Mouse (Mus musculus) splenic B cell, adult 2 months (primary cell): ENCODE measurements around the gene Spon1.
A peak's percentile ranks its signal among the peaks of the same experiment; 100 is the strongest.

ENCODE experiments used
- DNase-seq: peaks from one replicate; pipeline ENCODE4 v3.0.0-alpha.2; 2011; ENCODE audit warnings: low read depth, low spot score
- H3K27me3 ChIP-seq: 2 replicates; pipeline ENCODE4 v1.6.1; 2012; ENCODE audit warnings: mild to moderate bottlenecking, low read length, moderate library complexity, mixed read lengths; ENCODE audit not compliant: control insufficient read depth, poor library complexity, insufficient read depth, severe bottlenecking
- H3K36me3 ChIP-seq: 2 replicates; pipeline ENCODE4 v1.6.1; 2012; ENCODE audit warnings: mild to moderate bottlenecking, low read length, moderate library complexity, mixed read lengths; ENCODE audit not compliant: control insufficient read depth, poor library complexity, insufficient read depth, severe bottlenecking

The Spon1 gene

DNA sequence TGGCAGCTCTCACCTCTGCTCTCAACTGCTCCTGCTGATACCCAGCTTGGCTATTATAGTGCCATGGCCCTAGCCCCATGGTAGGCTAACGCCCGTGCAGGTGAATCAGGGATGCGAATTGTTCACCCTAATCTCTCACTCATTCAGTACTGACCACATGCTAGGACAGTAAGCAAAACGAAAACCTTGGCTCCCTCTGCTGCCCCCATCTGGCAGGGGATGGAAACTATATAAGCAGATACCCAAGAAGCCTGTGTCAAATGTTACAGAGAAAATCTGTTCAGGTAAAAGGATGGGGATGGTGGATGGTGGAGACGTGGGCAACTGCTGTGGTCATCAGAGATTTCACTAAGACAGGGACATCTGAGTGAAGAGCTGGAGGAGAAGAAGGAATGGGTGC, 241.8 kb downstream of the Spon1 start:
- H3K36me3 ChIP-seq: no peaks in the 10 kb centered on the region
- H3K27me3 ChIP-seq: no peaks in the 10 kb centered on the region
- DNase-seq: peak; percentile 51

DNA sequence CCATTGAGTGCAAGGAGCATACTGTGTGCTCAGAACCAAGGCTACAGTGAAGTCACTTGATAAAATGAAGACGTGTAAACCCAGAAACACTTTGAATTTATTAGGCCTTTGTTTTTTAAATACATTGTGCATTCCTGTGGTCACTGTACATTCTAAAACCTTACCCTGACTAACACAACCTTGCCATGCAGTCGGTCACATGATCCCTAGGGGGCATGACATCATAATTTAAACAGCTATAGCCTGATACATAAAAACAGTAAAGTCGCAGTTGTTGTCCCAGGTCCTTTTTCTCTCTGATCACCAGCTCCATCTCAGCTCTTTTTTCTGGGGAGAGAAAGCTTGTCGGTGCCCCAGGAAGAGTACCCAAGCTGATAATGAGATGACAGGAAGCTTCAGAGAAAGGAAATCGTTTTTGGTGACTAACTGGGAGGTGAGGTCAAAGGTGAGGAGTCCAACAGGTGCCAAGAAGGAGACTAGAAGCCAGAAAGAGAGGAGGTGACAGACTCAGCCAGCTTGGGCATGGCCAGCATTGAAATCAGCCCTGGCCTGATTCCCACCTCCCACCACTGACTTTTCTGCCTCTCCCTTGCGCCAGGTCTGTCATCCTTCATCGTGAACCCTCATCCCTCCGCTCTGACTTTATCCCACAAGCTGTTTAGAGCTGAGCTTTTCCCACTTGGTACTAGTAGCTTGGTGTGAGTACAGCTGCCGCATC, 246.1 kb downstream of the Spon1 start:
- no peaks in the 10 kb centered on the region for H3K27me3 ChIP-seq
- no peaks in the 10 kb centered on the region for H3K36me3 ChIP-seq
- DNase-seq: no peak

DNA sequence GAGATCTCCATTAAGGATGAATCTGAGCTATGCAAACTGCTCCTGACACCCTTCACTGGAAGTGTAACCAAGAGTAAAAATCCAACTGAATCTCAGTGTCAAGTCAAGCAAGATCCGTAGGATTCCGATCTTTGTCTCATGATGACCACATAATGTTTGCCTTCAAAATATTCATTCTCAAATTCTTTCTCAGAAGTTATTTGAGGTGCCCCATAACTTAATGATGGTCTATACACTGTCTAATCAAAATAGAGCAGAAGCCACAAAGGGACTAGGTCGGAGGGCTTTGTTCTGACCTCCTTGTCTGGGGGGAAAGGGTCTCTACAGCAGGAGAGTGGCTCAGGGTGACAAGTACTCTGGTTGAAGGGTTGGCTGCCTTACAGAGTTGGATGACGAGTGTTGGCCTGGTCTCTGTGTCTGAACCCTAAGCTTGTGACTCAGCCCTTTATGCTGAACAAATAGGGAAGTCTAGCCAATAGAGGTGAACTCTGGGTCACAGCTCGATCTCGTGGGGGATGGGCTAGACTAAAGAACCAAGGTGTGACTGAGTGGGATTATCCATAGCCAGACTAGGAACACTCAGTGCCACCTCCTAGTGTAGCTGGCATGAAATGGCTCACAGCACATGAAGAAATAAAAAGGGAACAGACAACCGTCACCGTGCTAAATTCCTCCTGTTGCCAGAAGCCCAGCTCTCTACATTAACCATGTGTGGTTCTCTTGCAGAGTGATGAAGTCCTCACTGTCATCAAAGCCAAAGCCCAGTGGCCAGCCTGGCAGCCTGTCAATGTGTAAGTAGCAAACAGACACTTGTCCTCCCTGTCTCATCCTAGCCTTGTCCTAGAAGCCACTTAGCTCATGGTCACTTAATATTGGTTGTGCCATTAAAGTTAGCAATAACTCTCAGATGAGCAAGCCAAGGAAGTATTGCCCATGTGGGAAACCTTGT, 250.5 kb downstream of the Spon1 start:
- no peaks in the 10 kb centered on the region for H3K36me3 ChIP-seq
- no peak for DNase-seq
- no peaks in the 10 kb centered on the region for H3K27me3 ChIP-seq

DNA sequence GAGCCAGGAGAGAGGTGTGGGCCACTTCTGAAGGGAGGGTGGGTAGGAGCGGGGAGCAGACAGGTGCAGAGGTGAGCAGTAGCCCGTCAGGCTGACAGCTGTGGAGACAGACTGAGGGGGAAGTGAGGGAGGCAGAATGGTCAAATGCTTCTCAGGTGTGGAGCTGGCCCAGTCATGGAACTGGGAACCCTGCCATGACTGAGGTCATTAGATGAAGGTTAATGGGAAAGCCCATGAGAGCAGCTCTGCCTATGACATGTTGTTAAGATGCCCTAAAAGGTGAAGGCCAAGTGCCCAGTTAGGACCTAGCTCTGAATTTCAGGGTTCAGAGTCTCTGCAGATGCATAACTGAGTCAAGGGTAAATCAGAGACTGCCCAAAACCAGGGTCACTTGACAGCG, 253.1 kb downstream of the Spon1 start:
- H3K27me3 ChIP-seq: no peaks in the 10 kb centered on the region
- H3K36me3 ChIP-seq: no peaks in the 10 kb centered on the region
- DNase-seq: no peak

DNA sequence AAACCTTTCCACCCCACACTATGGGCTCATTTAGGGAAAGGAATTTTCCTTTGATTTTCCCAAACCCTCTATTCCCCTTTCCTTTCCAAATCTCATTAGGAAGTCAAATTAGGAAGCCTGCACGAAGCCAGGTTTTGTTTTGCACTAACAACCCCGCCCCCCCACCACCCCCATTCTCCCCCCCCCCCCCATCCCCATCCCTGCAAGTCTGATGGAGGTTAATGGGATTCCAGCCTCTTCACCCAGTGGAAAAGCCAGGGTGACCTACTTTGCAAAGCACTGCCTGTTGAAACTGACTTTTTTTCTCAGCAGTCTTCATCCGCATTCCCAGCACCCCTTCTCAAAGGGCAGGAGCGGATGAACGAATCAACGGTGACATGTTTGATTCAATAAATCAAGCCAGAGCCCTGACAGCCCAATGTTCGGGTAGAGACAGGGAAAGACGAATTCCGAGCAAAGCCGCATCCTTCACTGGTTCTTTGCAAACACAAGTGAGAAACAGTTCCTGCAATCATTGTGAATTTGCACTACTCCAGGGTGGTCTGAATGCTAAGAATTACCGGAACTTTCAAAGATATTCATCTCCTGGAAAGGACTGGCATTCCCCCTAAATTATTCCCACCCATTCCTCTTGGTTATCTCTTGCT, 254.4 kb downstream of the Spon1 start:
- DNase-seq: no peak
- H3K27me3 ChIP-seq: no peaks in the 10 kb centered on the region
- no peaks in the 10 kb centered on the region for H3K36me3 ChIP-seq

DNA sequence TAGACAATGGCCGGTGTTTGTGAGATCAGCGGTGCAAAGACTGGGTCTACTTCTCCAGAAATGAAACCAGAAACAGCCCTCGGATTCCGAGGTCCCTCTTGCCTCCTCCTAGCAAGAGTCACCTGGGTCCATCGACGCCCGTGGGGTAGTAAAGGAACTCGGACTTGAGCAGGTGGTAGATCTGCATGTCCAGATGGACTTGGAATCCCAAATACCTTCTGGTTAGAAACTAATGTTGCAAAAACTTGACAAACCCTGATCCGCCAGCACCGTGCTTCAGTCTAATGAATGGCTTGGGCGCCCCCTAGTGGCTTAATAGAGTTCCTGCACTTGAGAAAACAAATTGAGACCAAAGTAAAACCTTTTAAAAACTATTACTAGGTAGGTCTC, 254.9 kb downstream of the Spon1 start:
- Histone ChIP-seq H3K27me3 (no peaks in the 10 kb centered on the region), H3K36me3 (no peaks in the 10 kb centered on the region)
- peak; percentile 75 for DNase-seq

DNA sequence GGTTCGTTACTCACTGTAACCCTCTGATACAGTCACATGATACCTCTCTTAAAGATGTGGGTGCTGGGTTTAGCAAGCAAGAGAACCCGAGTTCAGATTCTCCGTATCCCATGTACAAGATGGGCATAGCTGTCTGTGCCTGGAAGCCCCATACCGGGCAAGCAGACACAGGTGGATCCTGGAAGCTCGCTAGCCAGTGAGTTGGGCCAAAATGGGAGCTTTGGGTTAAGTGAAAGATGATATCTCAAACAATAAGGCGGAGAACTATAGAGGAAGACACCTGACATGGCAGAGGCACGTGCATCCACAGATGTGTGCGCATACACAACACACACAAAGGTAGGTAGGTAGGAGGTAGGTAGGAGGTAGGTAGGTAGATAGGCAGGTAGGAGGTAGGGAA, 261.1 kb downstream of the Spon1 start:
- DNase-seq: no peak
- Histone ChIP-seq H3K36me3 (no peaks in the 10 kb centered on the region), H3K27me3 (no peaks in the 10 kb centered on the region)

DNA sequence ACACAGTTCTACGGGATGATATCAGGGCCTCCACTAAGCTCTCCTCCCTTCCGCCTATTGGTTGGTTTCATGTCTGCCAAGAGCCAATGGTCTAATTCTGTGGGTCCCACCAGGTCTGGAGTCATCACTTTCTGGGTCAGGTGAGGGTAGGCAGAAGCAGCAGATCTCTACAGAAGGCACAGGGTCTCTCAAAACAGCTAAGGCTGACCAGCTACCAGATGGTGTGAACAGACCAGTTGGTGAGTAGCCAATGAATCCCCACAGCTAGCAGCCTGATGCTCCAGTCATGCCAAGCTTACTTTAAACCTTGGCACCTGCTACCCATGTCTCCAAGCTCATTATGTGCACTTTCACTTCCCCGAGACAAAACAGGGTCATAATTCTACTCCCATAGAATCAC, 261.6 kb downstream of the Spon1 start:
- Histone ChIP-seq H3K36me3 (no peaks in the 10 kb centered on the region), H3K27me3 (no peaks in the 10 kb centered on the region)
- no peak for DNase-seq

DNA sequence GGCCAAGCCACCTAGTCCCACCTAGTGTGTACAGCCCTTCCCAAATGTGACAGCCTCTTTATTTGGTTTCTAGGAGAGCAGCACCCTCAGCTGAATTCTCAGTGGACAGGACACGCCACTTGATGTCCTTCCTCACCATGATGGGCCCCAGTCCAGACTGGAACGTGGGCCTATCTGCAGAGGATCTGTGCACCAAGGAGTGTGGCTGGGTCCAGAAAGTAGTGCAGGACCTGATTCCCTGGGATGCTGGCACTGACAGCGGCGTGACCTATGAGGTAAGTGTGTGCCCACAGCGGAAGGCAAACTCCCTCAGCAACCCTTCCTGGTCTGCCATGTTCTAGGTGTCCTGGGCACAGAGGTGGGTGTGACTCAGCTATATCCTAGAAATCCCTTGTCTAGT, 263.0 kb downstream of the Spon1 start:
- Histone ChIP-seq H3K36me3 (no peaks in the 10 kb centered on the region), H3K27me3 (no peaks in the 10 kb centered on the region)
- DNase-seq: no peak

DNA sequence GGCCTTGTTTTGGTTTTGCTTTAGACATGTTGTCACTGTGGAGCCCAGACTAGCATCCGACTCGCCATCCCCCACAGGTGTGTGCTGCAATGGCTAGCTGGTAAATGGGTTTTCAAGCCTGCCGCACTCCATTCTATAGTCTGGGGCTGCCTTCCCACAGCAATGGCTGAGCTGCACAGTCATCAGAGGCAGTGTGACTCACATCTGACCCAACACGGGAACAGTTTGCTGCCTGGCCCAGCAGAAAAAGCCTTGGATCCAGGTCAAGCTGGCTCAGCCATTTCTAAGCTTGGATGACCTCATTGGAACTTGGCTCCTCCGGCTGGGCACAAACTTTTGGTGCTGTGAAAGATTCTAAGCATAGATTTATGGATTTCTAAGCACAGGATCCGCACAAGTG, 263.8 kb downstream of the Spon1 start:
- Histone ChIP-seq H3K27me3 (no peaks in the 10 kb centered on the region), H3K36me3 (no peaks in the 10 kb centered on the region)
- no peak for DNase-seq

DNA sequence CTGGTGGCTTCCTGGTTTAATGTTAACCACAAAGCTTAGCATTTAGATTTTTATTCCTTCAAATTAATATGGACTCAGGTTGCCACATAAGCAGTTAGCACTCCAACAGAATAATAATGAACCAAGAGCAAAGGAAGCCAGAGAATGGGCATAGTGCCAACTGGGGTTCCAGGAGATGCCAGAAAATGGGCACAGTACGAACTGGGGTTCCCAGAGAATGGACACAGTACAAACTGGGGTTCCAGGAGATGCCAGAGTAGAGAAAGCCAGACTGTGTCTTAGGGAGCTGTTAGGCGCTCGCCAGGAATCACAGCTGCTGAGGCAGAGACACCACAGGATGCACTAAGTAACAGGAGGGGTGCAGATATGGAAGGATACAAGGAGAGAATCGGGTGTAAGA, 271.4 kb downstream of the Spon1 start:
- H3K36me3 ChIP-seq: peaks cover 4% of the 10 kb centered on the region; the same call in 1 of the 2 replicates
- H3K27me3 ChIP-seq: no peaks in the 10 kb centered on the region
- DNase-seq: no peak

DNA sequence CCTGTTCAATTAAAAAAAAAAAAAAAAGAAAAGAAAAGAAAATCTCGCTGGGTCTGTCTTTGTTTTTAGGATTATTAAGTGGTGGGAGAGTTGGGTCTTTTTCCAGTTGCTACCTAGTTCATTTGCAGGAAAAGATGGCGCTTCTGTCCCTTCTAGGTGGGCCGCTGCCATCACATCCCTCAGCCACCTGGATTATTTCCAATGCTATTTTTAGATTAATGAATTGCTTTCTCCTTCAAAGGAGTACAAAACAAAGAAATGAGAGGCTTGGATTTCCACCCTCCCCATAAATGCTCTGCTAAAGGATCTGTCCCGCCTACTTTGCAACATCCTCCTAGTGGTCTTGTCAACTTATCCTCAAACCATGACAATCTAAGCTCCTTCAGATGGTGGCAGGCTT, 275.6 kb downstream of the Spon1 start:
- Histone ChIP-seq H3K36me3 (peaks cover 9% of the 10 kb centered on the region), H3K27me3 (no peaks in the 10 kb centered on the region)
- no peak for DNase-seq

DNA sequence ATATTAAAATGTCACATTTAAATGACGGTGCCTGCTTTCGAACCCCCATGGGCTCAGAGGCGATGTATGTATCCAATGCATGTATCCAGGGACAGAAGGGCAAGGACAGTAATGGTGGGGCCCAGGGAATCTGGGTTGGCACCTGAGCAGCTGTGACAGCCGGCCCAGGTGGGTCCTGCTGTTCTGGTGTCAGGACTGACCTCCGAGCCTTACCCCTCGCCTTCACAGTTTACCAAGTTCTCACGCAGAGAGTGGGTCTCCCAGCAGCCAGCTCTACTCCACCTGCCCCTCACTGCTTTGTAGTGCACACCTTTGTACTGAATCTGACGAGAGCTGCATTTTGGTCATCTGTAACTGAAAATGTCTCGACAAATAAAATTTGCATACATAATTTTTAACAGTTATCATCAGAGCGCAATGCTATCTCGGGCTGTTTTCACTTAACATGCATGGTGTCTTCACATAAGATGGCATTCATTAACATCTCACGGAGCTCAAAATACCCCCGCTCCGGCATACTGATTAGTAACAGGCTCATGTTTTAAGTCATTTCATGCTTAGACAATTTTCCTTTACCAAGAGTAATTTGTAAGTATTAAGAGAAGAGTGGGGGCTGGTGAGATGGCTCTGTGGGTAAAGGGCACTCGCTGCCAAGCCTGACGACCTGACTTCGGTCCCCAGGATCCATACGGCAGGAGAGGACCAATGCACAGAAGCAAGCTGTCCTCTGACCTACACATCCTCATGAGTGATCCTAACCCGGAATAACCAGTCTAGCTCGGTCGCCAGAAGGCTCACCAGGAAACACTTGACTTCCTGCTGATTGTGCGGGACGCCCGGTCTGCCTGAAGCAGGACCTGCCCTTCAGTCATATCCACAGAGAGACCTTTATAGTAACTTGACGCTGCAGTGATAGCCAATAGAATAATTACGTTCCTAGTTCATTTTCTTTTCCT, 277.5 kb downstream of the Spon1 start:
- no peak for DNase-seq
- H3K36me3 ChIP-seq: peaks cover 13% of the 10 kb centered on the region
- no peaks in the 10 kb centered on the region for H3K27me3 ChIP-seq

DNA sequence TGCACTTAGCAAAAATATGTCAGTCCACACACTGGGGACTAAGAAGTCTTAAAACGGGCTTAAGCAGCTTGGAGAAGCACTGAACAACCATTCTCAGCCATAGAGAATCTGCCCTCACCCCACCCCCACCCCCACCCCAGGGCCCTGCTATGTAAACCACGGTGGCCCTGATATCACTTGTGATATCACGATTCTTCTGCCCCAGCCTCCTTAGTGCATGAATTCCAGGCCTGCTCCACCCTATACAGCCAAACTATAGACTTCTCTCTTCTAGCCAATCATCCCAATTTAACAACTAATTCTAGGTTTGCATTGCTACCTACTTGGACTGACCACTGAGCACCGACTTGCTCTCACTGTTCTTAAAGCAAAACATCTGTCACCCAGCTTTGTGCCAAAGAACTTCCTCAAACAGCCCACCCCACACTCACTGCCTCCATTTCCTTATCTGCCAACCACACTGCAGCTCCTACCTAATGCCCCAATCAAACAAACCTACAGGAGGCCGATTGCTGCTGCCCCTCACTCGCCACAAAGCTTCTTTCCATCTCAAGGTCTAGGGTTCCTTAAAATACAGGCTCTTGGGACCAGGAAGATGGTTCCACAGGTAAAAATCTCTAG, 278.2 kb downstream of the Spon1 start:
- peaks cover 13% of the 10 kb centered on the region for H3K36me3 ChIP-seq
- DNase-seq: no peak
- no peaks in the 10 kb centered on the region for H3K27me3 ChIP-seq
